ENCODE assay signal across 20 mouse cellular contexts in the genomic region with DNA sequence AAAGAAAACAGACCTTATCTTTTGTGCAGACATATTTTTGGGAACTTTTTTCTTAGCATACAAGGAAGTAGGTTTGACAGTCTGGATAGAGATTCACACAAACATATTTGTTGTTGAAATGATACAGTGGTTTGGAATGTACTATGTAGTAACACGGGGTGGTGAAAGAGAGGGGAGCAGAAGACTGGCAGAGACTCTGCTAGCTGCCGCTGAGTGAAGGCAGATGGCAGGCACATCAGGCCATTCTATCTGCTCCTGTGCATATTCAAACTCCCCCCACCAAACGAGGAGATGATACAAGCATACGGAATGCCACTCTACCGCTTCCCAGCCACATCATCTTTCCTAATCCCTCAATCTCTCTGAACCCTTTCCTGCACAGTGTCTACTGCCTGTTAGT.
DNase-seq lines count a peak whose midpoint lies in the region; ATAC-seq and TF ChIP-seq lines count a peak whose summit lies in the region.
"Had no signal": no experiment of that assay in that cellular context is flagged by ENCODE, and none has a peak within 500 bp of the region (broad histone marks: within the 10 kb centered on the region; RNA-seq: fewer than 3 reads in every experiment).

No protein-coding gene starts in this region.

- DNase-seq in hindbrain, embryonic 10.5 days (ENCODE audit: low spot score) = no peak
- DNase-seq in hindbrain, postnatal 0 days (ENCODE audit: low spot score) = no peak
- peak; percentile 3 for DNase-seq in brain, adult 2 months (ENCODE audit: low read depth, low spot score)
- DNase-seq in layer of hippocampus, postnatal 14 days (ENCODE audit: low spot score in 2 of 2) = peak; percentile 22 to 35
- peak; percentile 47 for DNase-seq in lung, postnatal 36 days
- no peak for DNase-seq in kidney, postnatal 10 days
- DNase-seq: cerebellum, adult 11-12 months; gastrocnemius, postnatal 14 days; heart, postnatal 14 days; kidney, adult 9 months; liver, embryonic 13.5 days; right cerebral cortex, postnatal 14 days; thymus, adult 2 months had no signal

- WGBS in hindbrain, embryonic 10.5 days = 72% methylated on average over 5 of the region's 5 CpGs
- 74% methylated on average over 5 of the region's 5 CpGs for WGBS in hindbrain, postnatal 0 days

- no peak overlapping the region for H3K4me2 ChIP-seq in hindbrain, postnatal 0 days (ENCODE audit: low read depth, low read length)
- H3K4me2 ChIP-seq: hindbrain, embryonic 15.5 days; limb, embryonic 12.5 days; liver, embryonic 13.5 days; neural tube, embryonic 12.5 days; stomach, embryonic 15.5 days had no signal

- 0 out of 2 replicates have a peak overlapping the region, but pooled peaks have one; percentile 24 for H3K27ac ChIP-seq in hindbrain, embryonic 10.5 days
- H3K27ac ChIP-seq in hindbrain, postnatal 0 days = no peak overlapping the region
- H3K27ac ChIP-seq: hindbrain, embryonic 15.5 days; limb, embryonic 12.5 days; liver, embryonic 13.5 days; neural tube, embryonic 12.5 days; stomach, embryonic 15.5 days had no signal

- no peak overlapping the region for H3K9ac ChIP-seq in hindbrain, postnatal 0 days (replicated peaks; ENCODE audit: low read length)
- H3K9ac ChIP-seq: hindbrain, embryonic 15.5 days; limb, embryonic 12.5 days; liver, embryonic 13.5 days; neural tube, embryonic 12.5 days; stomach, embryonic 15.5 days had no signal

- no peaks in the 10 kb centered on the region for H3K9me3 ChIP-seq in hindbrain, embryonic 10.5 days
- no peaks in the 10 kb centered on the region for H3K9me3 ChIP-seq in hindbrain, postnatal 0 days (ENCODE audit: low read length)
- H3K9me3 ChIP-seq: G1E; hindbrain, embryonic 15.5 days; limb, embryonic 12.5 days; liver, embryonic 13.5 days; neural tube, embryonic 12.5 days; stomach, embryonic 15.5 days had no signal

- no peaks in the 10 kb centered on the region for H3K27me3 ChIP-seq in hindbrain, embryonic 10.5 days (ENCODE audit: insufficient read depth, poor library complexity, severe bottlenecking)
- no peaks in the 10 kb centered on the region for H3K27me3 ChIP-seq in hindbrain, postnatal 0 days (ENCODE audit: insufficient read depth, low read length)
- H3K27me3 ChIP-seq: hindbrain, embryonic 15.5 days; liver, embryonic 13.5 days; neural tube, embryonic 12.5 days; stomach, embryonic 15.5 days had no signal

- no peak for ATAC-seq in hindbrain, postnatal 0 days
- ATAC-seq in inflammation-experienced regulatory T-cells, adult 6 months = no peak
- ATAC-seq: CD4-positive, CD25-positive, alpha-beta regulatory T cell, adult 4 months had no signal

- H3K4me3 ChIP-seq in hindbrain, embryonic 10.5 days = no peak overlapping the region
- H3K4me3 ChIP-seq in hindbrain, postnatal 0 days (ENCODE audit: low read length) = no peak overlapping the region
- H3K4me3 ChIP-seq: hindbrain, embryonic 15.5 days; limb, embryonic 12.5 days; liver, embryonic 13.5 days; neural tube, embryonic 12.5 days; stomach, embryonic 15.5 days had no signal

- TF ChIP-seq CTCF in hindbrain, postnatal 0 days (IDR thresholded peaks at IDR 0.05; ENCODE audit: low read depth) = no peak

- peaks cover 9% of the 10 kb centered on the region for H3K4me1 ChIP-seq in hindbrain, embryonic 10.5 days (replicated peaks)
- H3K4me1 ChIP-seq in hindbrain, postnatal 0 days (ENCODE audit: insufficient read depth, low read length) = no peaks in the 10 kb centered on the region
- H3K4me1 ChIP-seq: hindbrain, embryonic 15.5 days; limb, embryonic 12.5 days; liver, embryonic 13.5 days; neural tube, embryonic 12.5 days; stomach, embryonic 15.5 days had no signal

- no peaks in the 10 kb centered on the region for H3K36me3 ChIP-seq in hindbrain, embryonic 10.5 days
- H3K36me3 ChIP-seq in hindbrain, postnatal 0 days (ENCODE audit: insufficient read depth, low read length) = no peaks in the 10 kb centered on the region
- H3K36me3 ChIP-seq: G1E; hindbrain, embryonic 15.5 days; limb, embryonic 12.5 days; liver, embryonic 13.5 days; neural tube, embryonic 12.5 days; stomach, embryonic 15.5 days had no signal

Comparison
In these comparisons a context has a peak if more than half of its experiments do, and no peak if none do; other contexts are left out.
1. DNase-seq: peak in brain, adult 2 months (single experiment), layer of hippocampus, postnatal 14 days (2 of 2) and lung, postnatal 36 days (single experiment); none in hindbrain, embryonic 10.5 days (single experiment), hindbrain, postnatal 0 days (single experiment) and kidney, postnatal 10 days (single experiment).